ENCODE assay signal across 9 mouse cellular contexts in genomic region chr14:76731096-76731986, GRCm38 (mm10).
DNase-seq lines count a peak whose midpoint lies in the region; ATAC-seq and TF ChIP-seq lines count a peak whose summit lies in the region.
"Had no signal": no experiment of that assay in that cellular context is flagged by ENCODE, and none has a peak within 500 bp of the region (broad histone marks: within the 10 kb centered on the region; RNA-seq: fewer than 3 reads in every experiment).

No protein-coding gene starts in this region.

- H3K27me3 ChIP-seq in liver, postnatal 0 days (ENCODE audit: insufficient read depth, low read length), result no peaks in the 10 kb centered on the region
- no peaks in the 10 kb centered on the region for H3K27me3 ChIP-seq in kidney, embryonic 16.5 days (ENCODE audit: insufficient read depth, low read length)

- peaks cover 4% of the 10 kb centered on the region; the same call in 1 of the 2 replicates for H3K4me1 ChIP-seq in liver, postnatal 0 days (ENCODE audit: insufficient read depth)
- H3K4me1 ChIP-seq in kidney, embryonic 16.5 days (ENCODE audit: insufficient read depth, low read length), result no peaks in the 10 kb centered on the region

- DNase-seq in cerebellum, postnatal 14 days, result peak; percentile 49 to 64
- no peak for DNase-seq in cerebellum, adult 8-10 months
- peak; percentile 34 for DNase-seq in 3134 (ENCODE audit: extremely low read depth, insufficient read length, low spot score)
- DNase-seq in heart, adult 18-20 months, result peak; percentile 79 to 88
- DNase-seq in liver, postnatal 0 days, result peak; percentile 25
- no peak for DNase-seq in layer of hippocampus, adult 2 months (ENCODE audit: low spot score in 2 of 2)
- DNase-seq in thymus, postnatal 25 days, result no peak
- DNase-seq: kidney, postnatal 25 days had no signal

- TF ChIP-seq EP300 in liver, postnatal 0 days (IDR thresholded peaks at IDR 0.05; ENCODE audit: low read depth), result no peak

- no peak overlapping the region for H3K4me2 ChIP-seq in liver, postnatal 0 days (ENCODE audit: low read depth, low read length)
- no peak overlapping the region for H3K4me2 ChIP-seq in kidney, embryonic 16.5 days (replicated peaks; ENCODE audit: low read depth, low read length)

- H3K36me3 ChIP-seq in liver, postnatal 0 days (replicated peaks; ENCODE audit: insufficient read depth, low read length), result no peaks in the 10 kb centered on the region
- H3K36me3 ChIP-seq in kidney, embryonic 16.5 days (ENCODE audit: insufficient read depth, low read length), result no peaks in the 10 kb centered on the region

- no peak overlapping the region for H3K27ac ChIP-seq in liver, postnatal 0 days (ENCODE audit: low read depth)
- no peak overlapping the region for H3K27ac ChIP-seq in layer of hippocampus, adult 2 months
- no peak overlapping the region for H3K27ac ChIP-seq in kidney, embryonic 16.5 days (ENCODE audit: low read length)

- no peaks in the 10 kb centered on the region for H3K9me3 ChIP-seq in liver, postnatal 0 days (ENCODE audit: low read length)
- H3K9me3 ChIP-seq in kidney, embryonic 16.5 days (ENCODE audit: low read length), result peaks cover 5% of the 10 kb centered on the region; the same call in 1 of the 2 replicates

- peak; percentile 65 for ATAC-seq in liver, postnatal 0 days
- ATAC-seq in kidney, embryonic 16.5 days (ENCODE audit: low FRiP score, low TSS enrichment), result no peak

- no peak overlapping the region for H3K9ac ChIP-seq in liver, postnatal 0 days (replicated peaks)
- H3K9ac ChIP-seq in kidney, embryonic 16.5 days (replicated peaks; ENCODE audit: low read length), result no peak overlapping the region

- 61% methylated on average over 19 of the region's 19 CpGs for WGBS in liver, postnatal 0 days (ENCODE audit: insufficient replicate concordance)
- 69% methylated on average over 19 of the region's 19 CpGs for WGBS in kidney, embryonic 16.5 days

- no peak for TF ChIP-seq CTCF in liver, postnatal 0 days (IDR thresholded peaks at IDR 0.05; ENCODE audit: low read depth)
- TF ChIP-seq CTCF in layer of hippocampus, adult 2 months (conservative IDR thresholded peaks at IDR 0.05), result no peak

- no peak overlapping the region for H3K4me3 ChIP-seq in liver, postnatal 0 days (ENCODE audit: low read depth, low read length)
- H3K4me3 ChIP-seq in layer of hippocampus, adult 2 months, result no peak overlapping the region
- H3K4me3 ChIP-seq in kidney, embryonic 16.5 days (ENCODE audit: low read length), result no peak overlapping the region

Comparison
In these comparisons a context has a peak if more than half of its experiments do, and no peak if none do; other contexts are left out.
1. DNase-seq: peak in cerebellum, postnatal 14 days (2 of 2), 3134 (single experiment), heart, adult 18-20 months (2 of 2) and liver, postnatal 0 days (single experiment); none in cerebellum, adult 8-10 months (single experiment), layer of hippocampus, adult 2 months (0 of 2) and thymus, postnatal 25 days (single experiment).